Mouse (Mus musculus): ENCODE data around the gene Vmn1r58.
"Not testable (repeated sequence)": the region's sequence is repeated elsewhere in the genome, so short reads cannot be mapped to it uniquely, and the experiment has no call there.

Gene Vmn1r58

DNA sequence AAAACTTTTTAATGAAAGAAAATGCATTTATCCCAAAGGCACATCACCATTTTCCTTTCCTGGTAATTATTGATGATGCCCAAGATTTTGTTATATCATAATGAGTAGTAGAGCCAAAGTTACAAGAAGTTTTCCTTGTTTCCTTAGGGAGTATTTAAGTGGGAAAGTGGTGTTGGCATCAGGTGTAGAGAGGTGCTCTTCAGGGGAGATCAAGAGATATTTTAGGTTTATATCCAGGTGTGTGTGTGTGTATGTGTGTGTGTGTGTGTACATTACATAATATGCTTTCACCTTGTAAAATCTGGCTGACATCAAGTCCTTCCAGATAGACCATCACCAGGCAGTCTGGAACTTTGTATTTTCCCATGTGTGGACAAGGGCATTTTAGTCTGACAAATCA, at the start of gene Vmn1r58:
Gene Vmn1r58 (minus strand): TSS at position 101 of the 400 bp plus-strand sequence.
- not testable (repeated sequence) for DNase-seq (ENCODE audit: low read depth, low spot score)

DNA sequence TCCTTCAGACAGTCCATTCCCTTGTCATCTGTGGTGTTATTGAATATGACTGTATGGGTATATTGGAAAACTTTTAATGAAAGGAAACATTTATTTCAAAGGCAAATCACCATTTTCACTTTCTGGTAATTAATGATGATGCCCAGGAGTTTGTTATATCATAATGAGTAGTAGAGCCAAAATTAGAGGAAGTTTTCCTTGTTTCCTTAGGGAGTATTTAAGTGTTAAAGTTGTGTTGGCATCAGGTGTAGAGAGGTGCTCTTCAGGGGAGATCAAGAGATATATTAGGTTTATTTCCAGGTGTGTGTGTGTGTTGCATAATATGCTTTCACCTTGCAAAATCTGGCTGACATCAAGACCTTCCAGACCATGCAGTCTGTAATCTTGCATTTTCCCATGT, 43.5 kb upstream of the Vmn1r58 start, which contains the start of gene Vmn1r59:
Gene Vmn1r59 (minus strand): TSS at position 101 of the 400 bp plus-strand sequence.
- no peak for DNase-seq (ENCODE audit: low read depth, low spot score)

DNA sequence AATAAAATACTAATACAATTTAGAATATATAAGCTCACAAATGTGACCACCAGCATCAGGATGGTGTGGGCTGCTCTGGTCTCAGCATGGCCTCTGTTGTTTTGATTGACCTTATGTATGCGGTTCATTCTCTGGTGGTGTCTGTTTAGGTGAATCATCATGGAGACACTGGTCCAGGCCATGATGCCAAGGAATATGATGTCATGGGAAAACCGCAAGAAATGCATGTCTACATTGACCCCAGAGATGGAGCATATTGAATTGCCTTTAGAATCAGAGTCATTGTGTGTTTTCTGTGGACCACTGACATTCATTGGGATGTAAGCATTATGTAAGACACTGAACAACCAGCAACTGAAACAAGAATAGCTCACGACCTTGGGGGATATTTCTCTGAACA, 40.8 kb upstream of the Vmn1r58 start:
- not testable (repeated sequence) for DNase-seq (ENCODE audit: low read depth, low spot score)

DNA sequence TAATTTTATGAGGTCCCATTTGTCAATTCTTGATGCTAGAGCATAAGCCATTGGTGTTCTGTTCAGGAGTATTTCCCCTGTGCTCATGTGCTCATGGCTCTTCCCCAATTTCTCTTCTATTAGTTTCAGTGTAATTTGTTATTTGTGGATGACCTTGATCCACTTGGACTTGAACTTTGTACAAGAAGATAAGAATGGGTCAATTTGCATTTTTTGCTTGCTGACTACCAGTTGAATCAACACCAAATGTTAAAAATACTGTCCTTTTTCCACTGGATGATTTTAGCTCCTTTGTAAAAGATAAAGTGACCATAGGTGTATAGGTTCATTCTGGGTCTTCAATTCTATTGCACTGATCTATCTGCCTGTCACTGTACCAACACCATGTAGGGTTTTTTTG, 35.4 kb upstream of the Vmn1r58 start:
- no peak for DNase-seq (ENCODE audit: low read depth, low spot score)

DNA sequence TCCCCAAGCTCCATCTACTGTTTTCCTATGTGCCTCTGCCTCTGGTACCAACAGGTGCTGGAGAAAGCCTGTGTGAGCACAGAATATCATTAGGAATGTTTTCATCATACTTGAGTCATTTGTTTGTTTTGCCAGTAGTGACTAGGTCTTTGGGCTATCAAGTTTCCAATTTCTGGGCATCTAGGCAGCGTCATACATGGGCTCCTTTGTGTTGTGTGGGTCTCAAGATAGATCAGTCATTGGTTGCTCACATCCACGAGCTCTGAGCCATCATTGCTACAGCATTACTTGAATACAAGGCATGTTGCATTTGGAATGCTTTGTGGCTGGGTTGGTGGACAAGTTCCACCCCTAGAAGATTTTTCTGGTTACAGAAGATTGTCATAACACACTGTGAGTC, 7.0 kb downstream of the Vmn1r58 start:
- no peak for DNase-seq (ENCODE audit: low read depth, low spot score)

DNA sequence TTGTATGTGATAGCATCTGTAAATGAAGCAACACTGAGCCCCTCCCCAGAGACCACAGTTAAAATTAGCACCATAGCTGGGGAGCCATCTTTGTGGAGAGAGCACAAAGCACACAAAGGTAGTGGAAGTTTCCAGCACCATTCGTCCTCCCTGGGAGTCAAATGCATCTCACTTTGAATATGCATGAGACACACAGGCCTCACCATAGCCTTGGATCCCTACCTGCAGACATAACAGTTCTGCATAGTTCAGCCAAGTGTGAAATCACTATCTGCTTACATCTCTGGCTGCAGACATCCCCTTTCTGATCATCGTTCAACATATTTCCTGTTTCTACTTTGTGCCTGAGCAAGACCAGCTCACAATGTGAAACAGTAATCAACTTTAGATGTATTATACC, 46.5 kb downstream of the Vmn1r58 start:
- DNase-seq (ENCODE audit: low read depth, low spot score): no peak

DNA sequence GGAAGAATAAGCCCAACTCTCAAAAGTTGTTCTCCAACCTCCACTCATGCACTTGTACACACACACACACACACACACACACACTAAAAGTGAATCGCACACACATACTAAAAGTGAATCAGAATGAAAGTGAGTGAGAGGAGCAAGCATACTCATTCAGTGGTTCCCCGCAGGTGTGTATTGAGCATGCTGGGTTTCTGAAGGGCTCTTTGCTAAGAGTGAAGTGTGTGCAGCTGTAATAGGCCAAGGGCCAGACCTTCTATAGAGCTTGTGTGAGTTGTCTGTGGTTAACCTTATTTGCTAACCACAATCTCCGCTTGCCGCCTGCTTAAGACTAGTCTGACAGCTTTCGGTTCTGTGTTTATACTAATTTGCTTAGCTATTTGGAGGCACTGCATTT, 49.6 kb downstream of the Vmn1r58 start:
- DNase-seq (ENCODE audit: low read depth, low spot score): no peak

Measured in skeletal muscle tissue, adult 2 months (tissue).